Mouse (Mus musculus) bone marrow macrophage, adult 2 months (primary cell): Measurements from ENCODE around the gene Artn.
A peak's percentile ranks its signal among the peaks of the same experiment; 100 is the strongest.

ENCODE experiments used
- CTCF ChIP-seq: IDR thresholded peaks from 2 replicates; pipeline ENCODE4 v1.5.1; 2012; ENCODE audit warnings: low read depth, mild to moderate bottlenecking, low read length, moderate library complexity
- POLR2A ChIP-seq: IDR thresholded peaks from 2 replicates; pipeline ENCODE4 v1.6.1; 2012; ENCODE audit warnings: mild to moderate bottlenecking, low read depth, low read length, borderline replicate concordance

DNA sequence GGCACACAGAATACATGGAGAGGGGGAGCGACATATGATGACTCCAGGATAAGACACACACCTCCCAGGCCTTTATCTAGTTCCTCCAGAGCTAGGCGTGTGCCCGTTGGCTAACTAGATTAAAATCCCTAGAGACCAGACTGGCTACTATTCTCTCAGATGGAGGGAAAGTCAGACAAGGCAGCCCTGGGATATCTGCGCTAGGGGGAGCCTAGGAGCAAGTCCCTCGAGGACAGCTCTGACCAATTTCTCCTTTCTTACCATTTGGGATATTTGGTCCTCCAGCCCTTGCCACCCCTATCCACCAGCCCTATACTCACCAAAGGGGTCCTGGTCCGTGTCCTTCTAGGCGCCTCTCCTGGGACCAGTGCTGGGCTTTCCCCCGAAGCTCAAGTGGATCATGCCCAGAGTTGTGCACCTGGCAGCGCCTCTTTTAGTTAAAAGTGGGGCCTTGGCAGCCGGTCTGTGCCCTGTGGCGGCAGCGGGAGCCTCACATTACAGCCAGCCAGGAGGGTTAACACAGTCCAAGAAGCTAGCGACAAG, 793 bp downstream of the Artn start:
- peak; percentile 9; the same call in 1 of the 2 replicates for TF ChIP-seq CTCF
- TF ChIP-seq POLR2A: no peak
